Mouse (Mus musculus): ENCODE measurements around the gene Tas2r120. TPM values are rescaled to one million over a fixed set of nuclear protein-coding genes. Genes with fewer than 3 reads are reported as not detected.
"Not testable (repeated sequence)": the region's sequence is repeated elsewhere in the genome, so short reads cannot be mapped to it uniquely, and the experiment has no call there.

The Tas2r120 gene
- total RNA-seq (2021), result not detected
- long read RNA-seq, experiment 1, result 0 reads
- long read RNA-seq, experiment 2, result 0 reads

GRCm38 (mm10) chr6:132656653-132657052 lies at the start of gene Tas2r120:
Gene Tas2r120, plus strand, starts transcription at chr6:132656953.
- no peak for DNase-seq (ENCODE audit: low spot score in 2 of 2)
- intact Hi-C loops (cut with DNase I), result no loop called here

- intact Hi-C loops (cut with DNase I), result no loop called here
- no peak for DNase-seq (ENCODE audit: low spot score in 2 of 2)
Measured at GRCm38 (mm10) chr6:132649399-132649798, 7.4 kb upstream of the Tas2r120 start.

GRCm38 (mm10) chr6:132651426-132651825 lies 5.3 kb upstream of the Tas2r120 start, which contains the start of gene A630073D07Rik:
Gene A630073D07Rik, minus strand, starts transcription at chr6:132651526.
- intact Hi-C loops (cut with DNase I), result no loop called here
- no peak for DNase-seq (ENCODE audit: low spot score in 2 of 2)

GRCm38 (mm10) chr6:132691596-132691995 lies 34.8 kb downstream of the Tas2r120 start:
- intact Hi-C loops (cut with DNase I), result not testable (repeated sequence)

GRCm38 (mm10) chr6:132700907-132701306 lies 44.2 kb downstream of the Tas2r120 start, which contains the start of gene Tas2r121:
Gene Tas2r121, minus strand, starts transcription at chr6:132701007.
- intact Hi-C loops (cut with DNase I), result no loop called here
- DNase-seq (ENCODE audit: low spot score in 2 of 2), result no peak

More at GRCm38 (mm10) chr6:132691596-132691995, 34.8 kb downstream of the Tas2r120 start:
- not testable (repeated sequence) for DNase-seq (ENCODE audit: low spot score in 2 of 2)

Other genes with a start within 250 kb of the Tas2r120 start
- not detected for gene Prh1, start 87.1 kb upstream of the Tas2r120 start, total RNA-seq (2021)
- not detected for gene Prp2, start 61.0 kb upstream of the Tas2r120 start, total RNA-seq (2021)
- not detected for gene A630073D07Rik, start 5.4 kb upstream of the Tas2r120 start, total RNA-seq (2021)
- gene Tas2r121, start 44.1 kb downstream of the Tas2r120 start, total RNA-seq (2021), result not detected
- gene Tas2r122, start 55.0 kb downstream of the Tas2r120 start, total RNA-seq (2021), result not detected
- not detected for gene Tas2r115, start 81.1 kb downstream of the Tas2r120 start, total RNA-seq (2021)
- gene Tas2r124, start 97.8 kb downstream of the Tas2r120 start, total RNA-seq (2021), result not detected
- gene Tas2r102, start 105.2 kb downstream of the Tas2r120 start, total RNA-seq (2021), result not detected
- not detected for gene Tas2r136, start 121.2 kb downstream of the Tas2r120 start, total RNA-seq (2021)
- gene Tas2r117, start 145.9 kb downstream of the Tas2r120 start, total RNA-seq (2021), result not detected
- gene Tas2r123, start 190.2 kb downstream of the Tas2r120 start, total RNA-seq (2021), result not detected
- not detected for gene Tas2r116, start 198.5 kb downstream of the Tas2r120 start, total RNA-seq (2021)
- not detected for gene Tas2r110, start 211.1 kb downstream of the Tas2r120 start, total RNA-seq (2021)
- not detected for gene Tas2r113, start 236.1 kb downstream of the Tas2r120 start, total RNA-seq (2021)

All from left cerebral cortex, postnatal 14 days (tissue).